Mouse (Mus musculus): ENCODE data around the gene Tdg. TPM values are rescaled to one million over a fixed set of nuclear protein-coding genes. Genes with fewer than 3 reads are reported as not detected.
"Not testable (repeated sequence)": the region's sequence is repeated elsewhere in the genome, so short reads cannot be mapped to it uniquely, and the experiment has no call there.

The Tdg gene
- total RNA-seq (2015; ENCODE audit: low replicate concordance), result 11.7 and 14.2 TPM in 2 replicates
- 20.4 and 23.6 TPM in 2 replicates for total RNA-seq (2017; ENCODE audit: low replicate concordance)

GRCm38 (mm10) chr10:82629586-82630255 is at the start of gene Tdg:
Tdg (plus strand) TSS chr10:82629828.
- peak; percentile 98 for ATAC-seq (replicated peaks; ENCODE audit: low FRiP score, poor library complexity, severe bottlenecking)

GRCm38 (mm10) chr10:82589673-82590072 is 40.0 kb upstream of the Tdg start:
- ATAC-seq (replicated peaks; ENCODE audit: low FRiP score, poor library complexity, severe bottlenecking), result not testable (repeated sequence)

GRCm38 (mm10) chr10:82594421-82594820 is 35.2 kb upstream of the Tdg start:
- not testable (repeated sequence) for ATAC-seq (replicated peaks; ENCODE audit: low FRiP score, poor library complexity, severe bottlenecking)

- ATAC-seq (replicated peaks; ENCODE audit: low FRiP score, poor library complexity, severe bottlenecking), result no peak
These were observed 7.4 kb upstream of the Tdg start for GRCm38 (mm10) chr10:82622235-82622634.

GRCm38 (mm10) chr10:82622671-82623552 is 6.7 kb upstream of the Tdg start, which contains the start of gene 1190007I07Rik:
1190007I07Rik (minus strand) TSS chr10:82623228.
- ATAC-seq (replicated peaks; ENCODE audit: low FRiP score, poor library complexity, severe bottlenecking), result peak; percentile 88

- ATAC-seq (replicated peaks; ENCODE audit: low FRiP score, poor library complexity, severe bottlenecking), result not testable (repeated sequence)
These were observed 6.1 kb upstream of the Tdg start for GRCm38 (mm10) chr10:82623553-82623932.

- ATAC-seq (replicated peaks; ENCODE audit: low FRiP score, poor library complexity, severe bottlenecking), result peak; percentile 60
These were observed 480 bp upstream of the Tdg start for GRCm38 (mm10) chr10:82629111-82629585.

GRCm38 (mm10) chr10:82630497-82630896 is 869 bp downstream of the Tdg start:
- no peak for ATAC-seq (replicated peaks; ENCODE audit: low FRiP score, poor library complexity, severe bottlenecking)

GRCm38 (mm10) chr10:82631133-82631532 is 1.5 kb downstream of the Tdg start:
- ATAC-seq (replicated peaks; ENCODE audit: low FRiP score, poor library complexity, severe bottlenecking), result no peak

GRCm38 (mm10) chr10:82632496-82633280 is 3.1 kb downstream of the Tdg start:
- ATAC-seq (replicated peaks; ENCODE audit: low FRiP score, poor library complexity, severe bottlenecking), result no peak

- ATAC-seq (replicated peaks; ENCODE audit: low FRiP score, poor library complexity, severe bottlenecking), result no peak
These were observed 4.7 kb downstream of the Tdg start for GRCm38 (mm10) chr10:82634348-82634747.

GRCm38 (mm10) chr10:82636321-82636720 is 6.7 kb downstream of the Tdg start:
- ATAC-seq (replicated peaks; ENCODE audit: low FRiP score, poor library complexity, severe bottlenecking), result no peak

- no peak for ATAC-seq (replicated peaks; ENCODE audit: low FRiP score, poor library complexity, severe bottlenecking)
These were observed 9.5 kb downstream of the Tdg start for GRCm38 (mm10) chr10:82639032-82639698.

GRCm38 (mm10) chr10:82641481-82641880 is 11.9 kb downstream of the Tdg start:
- no peak for ATAC-seq (replicated peaks; ENCODE audit: low FRiP score, poor library complexity, severe bottlenecking)

- ATAC-seq (replicated peaks; ENCODE audit: low FRiP score, poor library complexity, severe bottlenecking), result no peak
These were observed 16.5 kb downstream of the Tdg start for GRCm38 (mm10) chr10:82646083-82646482.

- no peak for ATAC-seq (replicated peaks; ENCODE audit: low FRiP score, poor library complexity, severe bottlenecking)
These were observed 17.7 kb downstream of the Tdg start for GRCm38 (mm10) chr10:82647205-82647811.

GRCm38 (mm10) chr10:82651221-82651620 is 21.6 kb downstream of the Tdg start:
- no peak for ATAC-seq (replicated peaks; ENCODE audit: low FRiP score, poor library complexity, severe bottlenecking)

GRCm38 (mm10) chr10:82652625-82653024 is 23.0 kb downstream of the Tdg start:
- no peak for ATAC-seq (replicated peaks; ENCODE audit: low FRiP score, poor library complexity, severe bottlenecking)

- ATAC-seq (replicated peaks; ENCODE audit: low FRiP score, poor library complexity, severe bottlenecking), result no peak
These were observed 25.0 kb downstream of the Tdg start for GRCm38 (mm10) chr10:82654581-82654980.

Data from erythroblast, adult 5-6 weeks (primary cell).